Comparison of ENCODE assay signal across 8 mouse cellular contexts in the genomic region with DNA sequence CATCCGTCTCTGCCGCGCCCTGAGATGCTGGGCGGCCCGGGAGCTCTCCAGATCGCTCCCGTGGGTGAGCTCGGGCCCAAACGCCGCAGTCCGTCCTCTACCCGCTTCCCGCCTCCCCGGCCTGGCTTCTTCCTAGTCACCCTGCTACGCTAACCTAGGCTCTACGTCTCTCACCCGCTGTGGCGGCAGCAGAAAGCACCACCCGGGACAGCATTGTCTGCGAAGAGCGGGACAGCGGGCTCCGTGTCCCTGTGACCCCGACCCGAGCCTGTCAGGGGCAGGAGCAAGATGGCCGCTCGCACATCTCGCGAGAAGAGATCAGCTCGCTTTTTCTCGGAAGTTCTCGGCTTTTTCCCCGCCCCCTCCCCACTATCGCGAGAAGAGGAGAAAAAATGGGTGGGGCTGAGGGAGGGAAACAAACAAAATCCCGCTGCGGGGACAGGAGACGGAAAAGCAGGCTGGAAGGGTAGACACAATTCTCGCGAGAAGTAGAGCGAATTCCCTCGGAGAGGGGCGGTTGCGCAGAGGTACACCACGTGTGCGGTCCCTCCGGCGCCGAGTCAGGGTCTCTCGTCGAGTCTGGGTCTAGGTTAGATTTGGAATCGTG. TPM values are rescaled to one million over a fixed set of nuclear protein-coding genes. Genes with fewer than 3 reads are reported as not detected.
DNase-seq lines count a peak whose midpoint lies in the region; ATAC-seq lines count a peak whose summit lies in the region.

A gene (plus strand): TSS at position 396 of the 607 bp plus-strand sequence.

- H3K4me1 ChIP-seq in hindbrain, embryonic 12.5 days: peaks cover 24% of the 10 kb centered on the region

- peak; percentile 100 for DNase-seq in NIH3T3 (ENCODE audit: low read depth)
- DNase-seq in cerebellum, postnatal 10 days: peak; percentile 99
- DNase-seq in frontal cortex, postnatal 10 days (ENCODE audit: low spot score in 2 of 2): peak; percentile 94
- DNase-seq in layer of hippocampus, postnatal 14 days (ENCODE audit: low spot score in 2 of 2): peak; percentile 95 to 97
- peak; percentile 96 for DNase-seq in lung, postnatal 14 days
- peak; percentile 100 for DNase-seq in retina, adult 2 months (ENCODE audit: low read depth, low spot score)
- DNase-seq in thymus, postnatal 36 days: peak; percentile 93 to 95

- H3K4me2 ChIP-seq in hindbrain, embryonic 12.5 days (replicated peaks): peak within 1 kb of the TSS; percentile 84

- WGBS in hindbrain, embryonic 12.5 days: under 1% methylated on average over 52 of the region's 52 CpGs

- peak; percentile 98 for ATAC-seq in hindbrain, embryonic 12.5 days (ENCODE audit: low FRiP score)

- peak within 1 kb of the TSS; percentile 95 for H3K9ac ChIP-seq in hindbrain, embryonic 12.5 days

- H3K9me3 ChIP-seq in hindbrain, embryonic 12.5 days (replicated peaks): no peaks in the 10 kb centered on the region

- H3K36me3 ChIP-seq in hindbrain, embryonic 12.5 days: peaks cover 39% of the 10 kb centered on the region

- peak within 1 kb of the TSS; percentile 90 for H3K27ac ChIP-seq in hindbrain, embryonic 12.5 days

- peak within 1 kb of the TSS; percentile 89 for H3K4me3 ChIP-seq in hindbrain, embryonic 12.5 days

- H3K27me3 ChIP-seq in hindbrain, embryonic 12.5 days: no peaks in the 10 kb centered on the region

RNA-seq across cellular contexts. Expression of the gene that starts here (rescaled TPM):
- polyA plus RNA-seq in hindbrain, embryonic 12.5 days (2016; fragmentation: Nextera tagmentation; extraction: Ambion mirVana): 87.2 and 101 TPM in 2 replicates
- 10 to 100 TPM; 53.2 to 57.2 TPM for total RNA-seq in layer of hippocampus, postnatal 14 days (2021)

Comparison
In these comparisons a context has a peak if more than half of its experiments do, and no peak if none do; other contexts are left out.
1. Peak in every context shown above with its lines: DNase-seq, ATAC-seq, H3K4me3 ChIP-seq and H3K27ac ChIP-seq.